Mouse (Mus musculus) heart, adult 2 months (tissue): ENCODE data around the gene Mark2. TPM values are rescaled to one million over a fixed set of nuclear protein-coding genes. Genes with fewer than 3 reads are reported as not detected.

Experiments used
- DNase-seq, 2 experiments: peaks; one replicate each; pipeline ENCODE4 v3.0.0; 2021
- H3K27ac ChIP-seq: fragments of 200-600 bp; 2 replicates; pipeline ENCODE4 v1.8.1; 2022
- H3K27me3 ChIP-seq: fragments of 200-500 bp; 2 replicates; pipeline ENCODE4 v1.6.1; 2012; ENCODE audit warnings: mild to moderate bottlenecking, low read length, inconsistent platforms, mixed read lengths; ENCODE audit not compliant: control insufficient read depth, insufficient read depth
- H3K36me3 ChIP-seq: fragments of 200-500 bp; 2 replicates; pipeline ENCODE4 v1.6.1; 2012; ENCODE audit warnings: low read length, inconsistent platforms; ENCODE audit not compliant: control insufficient read depth, insufficient read depth
- H3K4me1 ChIP-seq: fragments of 200-500 bp; 2 replicates; pipeline ENCODE4 v1.6.1; 2011; ENCODE audit warnings: low read length; ENCODE audit not compliant: control insufficient read depth, insufficient read depth
- H3K4me3 ChIP-seq: fragments of 200-600 bp; 2 replicates; pipeline ENCODE4 v1.8.1; 2022
- H3K79me2 ChIP-seq: fragments of 200-500 bp; replicated peaks from 2 replicates; pipeline ENCODE4 v1.6.1; 2012; ENCODE audit warnings: mild to moderate bottlenecking, inconsistent platforms, low read length, moderate library complexity, mixed read lengths; ENCODE audit not compliant: control insufficient read depth, insufficient read depth
- H3K9ac ChIP-seq: fragments of 200-500 bp; 2 replicates; pipeline ENCODE4 v1.6.1; 2012; ENCODE audit warnings: low read depth, mild to moderate bottlenecking, control low read depth, inconsistent platforms, low read length, mixed read lengths
- CTCF ChIP-seq: fragments of 200-600 bp; IDR thresholded peaks from 2 replicates; pipeline ENCODE4 v1.8.1; 2022; ENCODE audit warnings: antibody characterized with exemption, mild to moderate bottlenecking, moderate library complexity
- EP300 ChIP-seq: fragments of 200-500 bp; IDR thresholded peaks from 2 replicates; pipeline ENCODE4 v1.6.1; 2011; ENCODE audit warnings: low read depth, low read length, control low read depth; ENCODE audit not compliant: insufficient read depth
- POLR2A ChIP-seq: fragments of 200-500 bp; IDR thresholded peaks from 2 replicates; pipeline ENCODE4 v1.6.1; 2011; ENCODE audit warnings: mild to moderate bottlenecking, low read depth, low read length, control low read depth; ENCODE audit not compliant: insufficient read depth
- WGBS: fragments of 180-500 bp; shearing (Covaris S2); methylation state at CpG from one replicate; pipeline ENCODE4 v1.1.7; 2018; 5-methylcytosine and 5-hydroxymethylcytosine counted together
- intact Hi-C: fragments of 180-260 bp; cut with DNase I; formaldehyde crosslinking; loops from one replicate; pipeline ENCODE4 v1.15.1; 2025
- polyA plus RNA-seq: library from polyadenylated mRNA; depleted of rRNA; stranded (reverse); fragments of >200 nt; gene quantifications from 2 replicates; pipeline ENCODE4 v1.2.3, GENCODE M21; 2012
- total RNA-seq, 2 experiments: library from RNA; stranded (reverse); gene quantifications; 2 replicates each; pipeline ENCODE4 v1.2.3; 2021

The Mark2 gene
- total and polyA plus RNA-seq, 3 experiments = 46.2 to 53.8 (median 53.1) TPM

- H3K36me3 ChIP-seq = no peaks in the 10 kb centered on the region
- peak within 1 kb of the TSS; percentile 89 for H3K9ac ChIP-seq
- H3K4me1 ChIP-seq = peaks cover 7% of the 10 kb centered on the region
- H3K27ac ChIP-seq = peak within 1 kb of the TSS; percentile 85
- intact Hi-C loops = loop anchor here (2.0 kb wide), 2 partner anchors 24 kb away; partner anchors contain the start of gene Cox8a
- TF ChIP-seq POLR2A = no peak
- TF ChIP-seq EP300 = 0 out of 2 replicates have a peak, but pooled peaks have one; percentile 26
- no peak for TF ChIP-seq CTCF
- peaks cover 2% of the 10 kb centered on the region for H3K79me2 ChIP-seq
- no peaks in the 10 kb centered on the region for H3K27me3 ChIP-seq
- peak; percentile 94 to 95 for DNase-seq
- peak within 1 kb of the TSS; percentile 60 for H3K4me3 ChIP-seq
- under 1% methylated on average over 80 of the region's 80 CpGs for WGBS
Measured at GRCm38 (mm10) chr19:7240782-7241690, 100.6 kb downstream of the Mark2 start, which contains the start of gene Naa40. Naa40 (minus strand) TSS chr19:7241183.

GRCm38 (mm10) chr19:7240291-7240690 is 101.4 kb downstream of the Mark2 start:
- TF ChIP-seq EP300 (no peak), POLR2A (no peak), CTCF (no peak)
- Histone ChIP-seq H3K27me3 (no peaks in the 10 kb centered on the region), H3K27ac (peak overlapping the region; percentile 85), H3K9ac (peak overlapping the region; percentile 89), H3K79me2 (peaks cover 2% of the 10 kb centered on the region), H3K4me3 (peak overlapping the region; percentile 60), H3K4me1 (peaks cover 7% of the 10 kb centered on the region), H3K36me3 (no peaks in the 10 kb centered on the region)
- intact Hi-C loops = loop anchor here (2.0 kb wide), 2 partner anchors 23 to 25 kb away; partner anchors contain the start of gene Cox8a
- WGBS = 3% methylated on average over 13 of the region's 13 CpGs
- no peak for DNase-seq

DNA sequence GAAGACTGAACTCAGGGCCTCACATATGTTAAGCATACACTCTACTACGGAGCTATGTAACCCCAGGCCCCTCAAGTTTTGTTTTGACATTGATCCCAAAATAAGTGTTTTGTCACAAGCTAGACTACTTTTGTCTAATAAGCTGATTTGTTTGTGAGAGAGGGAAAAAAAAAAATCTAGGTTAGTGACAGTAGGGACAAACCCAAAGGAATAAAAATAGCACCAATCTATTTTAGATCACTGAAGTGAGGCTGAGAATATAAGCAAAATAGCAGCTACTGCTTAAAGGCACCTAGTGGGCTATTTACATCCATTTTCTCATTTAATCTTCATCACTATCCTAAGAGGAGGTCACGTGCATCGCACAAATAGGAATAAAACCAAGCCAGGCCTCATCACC is 102.1 kb downstream of the Mark2 start:
- peak overlapping the region; percentile 85 for H3K27ac ChIP-seq
- peaks cover 8% of the 10 kb centered on the region for H3K4me1 ChIP-seq
- DNase-seq = no peak
- no peaks in the 10 kb centered on the region for H3K27me3 ChIP-seq
- peaks cover 2% of the 10 kb centered on the region for H3K79me2 ChIP-seq
- intact Hi-C loops = no loop called here
- no peak overlapping the region for H3K9ac ChIP-seq
- peak overlapping the region; percentile 60 for H3K4me3 ChIP-seq
- TF ChIP-seq EP300 (no peak), CTCF (no peak), POLR2A (no peak)
- WGBS = 62% methylated on average over 3 of the region's 3 CpGs
- H3K36me3 ChIP-seq = no peaks in the 10 kb centered on the region

GRCm38 (mm10) chr19:7236742-7237141 is 104.9 kb downstream of the Mark2 start:
- no peak for TF ChIP-seq EP300
- TF ChIP-seq POLR2A = no peak
- TF ChIP-seq CTCF = no peak
- Histone ChIP-seq H3K27me3 (no peaks in the 10 kb centered on the region), H3K4me3 (no peak overlapping the region), H3K27ac (no peak overlapping the region), H3K36me3 (no peaks in the 10 kb centered on the region), H3K79me2 (peaks cover 2% of the 10 kb centered on the region), H3K9ac (no peak overlapping the region), H3K4me1 (peaks cover 8% of the 10 kb centered on the region)
- WGBS = 69% methylated on average over 4 of the region's 4 CpGs
- DNase-seq = no peak
- intact Hi-C loops = no loop called here

- Histone ChIP-seq H3K27me3 (no peaks in the 10 kb centered on the region), H3K27ac (no peak overlapping the region; the same call in 1 of the 2 replicates), H3K36me3 (no peaks in the 10 kb centered on the region), H3K4me3 (no peak overlapping the region), H3K4me1 (peaks cover 8% of the 10 kb centered on the region), H3K9ac (no peak overlapping the region), H3K79me2 (peaks cover 2% of the 10 kb centered on the region)
- no peak for TF ChIP-seq POLR2A
- TF ChIP-seq CTCF = no peak
- TF ChIP-seq EP300 = no peak
- intact Hi-C loops = no loop called here
- 80% methylated on average over 2 of the region's 2 CpGs for WGBS
- DNase-seq = no peak
Measured at GRCm38 (mm10) chr19:7236011-7236410, 105.6 kb downstream of the Mark2 start.

DNA sequence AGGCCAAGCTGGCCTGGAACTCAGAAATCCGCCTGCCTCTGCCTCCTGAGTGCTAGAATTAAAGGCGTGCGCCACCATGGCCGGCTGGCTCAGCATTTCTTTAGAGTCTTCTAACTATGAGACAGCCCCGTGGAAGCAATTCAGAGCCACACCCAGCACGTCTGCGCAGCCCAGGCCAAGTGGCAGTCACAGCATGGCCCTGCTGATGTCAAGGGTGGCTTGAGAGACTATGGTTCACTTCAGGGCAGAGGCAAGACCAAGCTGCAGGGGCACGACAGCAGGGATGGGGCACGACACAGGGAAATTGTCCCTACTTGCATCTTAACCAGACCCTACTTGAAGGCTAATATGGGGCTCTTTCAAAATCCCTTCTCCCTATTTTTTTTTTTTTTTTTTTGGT is 106.2 kb downstream of the Mark2 start:
- Histone ChIP-seq H3K4me1 (peaks cover 8% of the 10 kb centered on the region), H3K9ac (no peak overlapping the region), H3K79me2 (peaks cover 2% of the 10 kb centered on the region), H3K27me3 (no peaks in the 10 kb centered on the region), H3K27ac (no peak overlapping the region), H3K4me3 (no peak overlapping the region), H3K36me3 (no peaks in the 10 kb centered on the region)
- TF ChIP-seq POLR2A = no peak
- no peak for TF ChIP-seq CTCF
- no peak for TF ChIP-seq EP300
- intact Hi-C loops = loop anchor here (1.0 kb wide), 1 partner anchor 201 kb away; no protein-coding TSS in a partner anchor
- 88% methylated on average over 9 of the region's 9 CpGs for WGBS
- DNase-seq = no peak
